Mouse (Mus musculus) regulatory T cell (primary cell): ENCODE results near the gene Nat14.

Experiments used
- in situ Hi-C: fragments of 300-600 bp; cut with MboI, MseI; formaldehyde crosslinking; loops from one replicate; pipeline ENCODE4 v1.15.1; 2025; ENCODE audit warnings: high pct_unique_total_duplicates

Nat14 gene

DNA sequence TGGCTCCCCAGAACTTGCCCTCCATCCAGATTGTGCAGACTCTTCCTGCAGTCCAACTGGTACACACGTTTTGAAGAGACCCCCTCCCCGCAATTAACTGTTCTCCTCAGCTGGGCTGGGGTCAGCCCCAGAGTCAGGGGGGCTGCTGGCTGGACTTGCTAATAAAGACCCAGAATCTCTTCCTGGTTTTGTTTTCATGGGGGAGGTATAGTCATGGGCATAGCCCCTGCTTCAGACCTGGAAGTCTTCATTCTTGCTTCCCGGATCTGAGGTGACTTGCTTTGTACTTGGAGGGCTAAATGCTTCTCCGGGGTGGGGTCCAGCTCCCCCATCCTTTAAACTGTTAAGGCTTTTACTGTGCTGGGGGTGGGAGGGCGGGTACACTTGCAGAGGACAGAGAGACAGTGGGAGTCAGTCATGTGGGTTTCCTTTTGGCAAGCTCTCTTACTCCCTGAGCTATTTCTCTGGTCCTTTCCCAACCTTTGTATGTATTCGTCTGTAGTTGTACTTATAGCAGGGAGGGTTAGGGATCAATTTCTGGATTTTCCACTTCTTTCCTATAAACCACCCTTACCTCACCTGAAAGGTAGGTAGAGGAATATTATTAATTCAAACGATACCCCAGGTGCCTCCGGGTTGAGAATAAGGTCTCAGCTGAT lies at the start of gene Nat14:
Gene Nat14, plus strand, starts transcription at position 205 of the 659 bp plus-strand sequence.
- in situ Hi-C loops, result no loop called here

GRCm38 (mm10) chr7:4876753-4877221 lies 45.0 kb upstream of the Nat14 start, which contains the start of gene Isoc2a:
Gene Isoc2a (plus strand): TSS chr7:4877153.
- in situ Hi-C loops, result loop anchor here (5.0 kb wide), 1 partner anchor 51 kb away; the partner anchor contains the start of gene Ssc5d

DNA sequence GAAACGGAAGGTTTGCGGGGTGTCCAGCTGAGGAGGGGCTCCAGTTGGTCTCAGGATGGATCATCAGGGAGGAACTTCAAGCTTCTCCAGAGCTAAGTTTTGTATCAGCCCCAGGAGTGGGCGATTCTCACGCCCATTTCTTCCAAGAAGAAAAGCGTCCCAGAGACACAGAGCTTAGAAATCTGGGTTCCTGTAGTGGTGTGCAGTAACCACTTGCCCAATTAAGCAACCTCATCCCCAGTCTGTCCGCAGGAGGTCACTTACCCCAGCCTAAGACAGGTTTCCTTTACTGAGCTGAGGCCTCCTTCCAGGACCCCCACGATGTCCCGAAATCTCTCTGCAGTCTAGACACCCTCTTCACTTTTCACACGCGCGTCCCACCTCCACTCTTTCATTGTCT lies 44.6 kb upstream of the Nat14 start:
- in situ Hi-C loops, result loop anchor here (5.0 kb wide), 1 partner anchor 50 kb away; the partner anchor contains the start of gene Ssc5d

- in situ Hi-C loops, result loop anchor here (5.0 kb wide), 1 partner anchor 49 kb away; the partner anchor contains the start of gene Ssc5d
Measured at GRCm38 (mm10) chr7:4878186-4878585, 43.6 kb upstream of the Nat14 start.

DNA sequence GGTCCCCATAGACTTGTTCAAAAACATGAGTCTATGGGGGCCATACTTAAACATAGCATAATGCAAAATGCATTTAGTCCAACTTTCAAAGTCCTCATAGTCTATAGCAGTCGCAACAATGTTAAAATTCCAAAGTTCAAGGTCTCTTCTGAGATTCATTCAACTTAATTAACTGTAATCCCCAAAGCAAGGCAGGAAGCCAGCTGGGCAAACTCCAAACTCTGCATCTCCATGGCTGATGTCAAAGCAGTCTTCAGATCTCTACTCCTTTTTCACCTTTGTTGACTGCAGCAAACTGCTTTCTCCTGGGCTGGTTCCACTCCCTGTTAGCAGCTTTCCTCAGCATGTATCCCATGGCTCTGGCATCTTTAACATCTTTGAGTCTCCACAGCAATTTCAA lies 42.8 kb upstream of the Nat14 start:
- in situ Hi-C loops, result loop anchor here (5.0 kb wide), 1 partner anchor 48 kb away; the partner anchor contains the start of gene Ssc5d

- in situ Hi-C loops, result no loop called here
Measured at GRCm38 (mm10) chr7:4886680-4887079, 35.1 kb upstream of the Nat14 start.

- in situ Hi-C loops, result no loop called here
Measured at GRCm38 (mm10) chr7:4895186-4895585, 26.6 kb upstream of the Nat14 start.

DNA sequence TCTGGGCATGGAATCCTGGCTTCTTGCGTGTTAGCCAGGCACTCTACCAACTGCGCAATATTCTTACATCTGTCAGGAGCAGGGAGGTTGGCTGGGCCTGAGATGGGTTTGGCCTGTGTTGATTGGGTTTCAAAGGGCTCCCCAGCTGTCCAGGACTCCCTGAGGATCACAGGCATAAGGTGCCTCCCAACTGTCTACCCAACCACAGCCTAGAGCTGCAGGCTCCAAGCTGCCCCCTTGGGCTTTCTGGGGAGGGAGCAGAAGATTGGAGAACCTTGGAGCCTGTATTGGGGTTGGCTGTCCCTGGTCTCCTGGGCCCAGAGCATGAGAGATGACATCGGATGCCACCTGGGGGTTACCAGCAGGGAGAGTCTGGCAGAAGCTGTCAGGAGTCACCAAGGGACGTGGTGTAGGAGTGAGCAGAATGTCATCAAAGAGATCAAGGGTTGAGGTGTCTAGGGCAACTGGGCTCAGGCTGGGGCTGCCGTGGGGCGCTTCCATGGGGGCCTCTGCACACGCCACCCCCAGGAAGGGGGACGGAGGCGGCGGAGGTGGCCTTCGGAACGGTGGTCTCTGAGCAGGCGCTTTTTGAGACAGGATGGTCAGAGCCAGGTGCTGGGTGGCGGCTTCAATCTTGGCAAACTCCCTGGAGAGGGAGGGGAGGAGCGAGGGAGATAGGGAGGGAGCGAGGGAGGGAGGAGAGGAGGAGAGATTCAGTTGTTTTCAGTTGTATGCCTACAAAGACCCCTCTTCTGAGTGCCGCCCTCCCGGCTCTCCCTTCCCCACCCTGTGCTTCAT lies 22.8 kb upstream of the Nat14 start:
- in situ Hi-C loops, result no loop called here

GRCm38 (mm10) chr7:4899649-4900522 lies 21.9 kb upstream of the Nat14 start:
- in situ Hi-C loops, result no loop called here

GRCm38 (mm10) chr7:4900523-4900851 lies 21.3 kb upstream of the Nat14 start:
- in situ Hi-C loops, result no loop called here

DNA sequence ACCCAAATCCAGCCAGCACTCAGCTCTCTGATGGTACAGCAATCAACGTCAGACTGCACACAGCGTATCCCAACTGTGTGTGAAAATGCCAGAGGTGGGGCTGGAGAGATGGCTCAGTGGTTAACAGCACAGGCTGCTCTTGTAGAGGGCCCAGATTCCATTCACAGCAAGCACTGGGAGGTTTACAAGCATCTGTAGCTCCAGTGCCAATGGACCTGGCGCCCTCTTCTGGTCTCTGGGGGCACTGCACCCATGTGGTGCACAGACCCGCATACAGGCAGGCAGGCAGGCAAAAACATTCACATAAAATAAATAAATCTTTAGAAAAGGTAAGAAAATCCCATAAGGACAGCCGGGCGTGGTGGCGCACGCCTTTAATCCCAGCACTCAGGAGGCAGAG lies 20.7 kb upstream of the Nat14 start:
- in situ Hi-C loops, result no loop called here

GRCm38 (mm10) chr7:4902404-4902803 lies 19.4 kb upstream of the Nat14 start:
- in situ Hi-C loops, result no loop called here

DNA sequence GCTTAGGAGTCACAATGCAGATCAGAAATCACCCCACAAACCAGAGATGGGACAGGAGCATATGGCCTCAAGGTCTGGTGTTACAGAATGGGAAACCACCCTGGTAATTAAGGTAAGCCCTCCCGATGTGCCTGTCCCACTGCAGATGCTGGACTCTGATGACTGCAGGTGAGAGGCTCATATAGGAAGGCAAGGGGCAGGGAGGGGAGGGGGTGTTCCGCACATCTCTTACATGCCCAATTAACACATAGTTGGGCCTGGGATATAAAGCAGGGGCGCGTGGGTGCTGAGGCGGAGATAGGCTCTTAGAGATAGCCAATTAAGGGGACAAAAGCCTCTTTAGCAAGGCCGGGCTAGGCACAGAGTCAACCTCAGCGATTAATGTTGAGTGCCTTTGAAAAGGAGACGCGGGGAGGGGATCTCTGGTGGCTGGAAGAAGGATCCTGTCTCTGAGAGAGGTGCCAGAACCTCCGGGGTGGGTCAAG lies 15.3 kb upstream of the Nat14 start, which contains the start of gene Gm36210:
Gene Gm36210, minus strand, starts transcription at position 51 of the 485 bp plus-strand sequence.
- in situ Hi-C loops, result loop anchor here (5.0 kb wide), 1 partner anchor 49 kb away; no protein-coding TSS in a partner anchor

- in situ Hi-C loops, result no loop called here
Measured at GRCm38 (mm10) chr7:4911561-4911960, 10.3 kb upstream of the Nat14 start.

GRCm38 (mm10) chr7:4912248-4912647 lies 9.6 kb upstream of the Nat14 start:
- in situ Hi-C loops, result no loop called here

GRCm38 (mm10) chr7:4915007-4915665 lies 6.7 kb upstream of the Nat14 start, which contains the start of gene Zfp628:
Gene Zfp628 (plus strand): TSS chr7:4915217.
- in situ Hi-C loops, result no loop called here

- in situ Hi-C loops, result no loop called here
Measured at GRCm38 (mm10) chr7:4915669-4916416, 6.0 kb upstream of the Nat14 start.

GRCm38 (mm10) chr7:4917494-4917893 lies 4.3 kb upstream of the Nat14 start:
- in situ Hi-C loops, result no loop called here

- in situ Hi-C loops, result no loop called here
Measured at GRCm38 (mm10) chr7:4918681-4919080, 3.1 kb upstream of the Nat14 start.

- in situ Hi-C loops, result no loop called here
Measured at GRCm38 (mm10) chr7:4919096-4919495, 2.7 kb upstream of the Nat14 start.
